Mouse (Mus musculus) lung, postnatal 0 days (tissue): Measurements from ENCODE around the gene Casq1.

Experiments used
- CTCF ChIP-seq: IDR thresholded peaks from 2 replicates; pipeline ENCODE4 v1.5.1; 2016; ENCODE audit warnings: antibody characterized with exemption, mild to moderate bottlenecking
- EP300 ChIP-seq: IDR thresholded peaks from 2 replicates; pipeline ENCODE4 v1.6.1; 2016; ENCODE audit warnings: antibody characterized with exemption, mild to moderate bottlenecking, control low read depth

DNA sequence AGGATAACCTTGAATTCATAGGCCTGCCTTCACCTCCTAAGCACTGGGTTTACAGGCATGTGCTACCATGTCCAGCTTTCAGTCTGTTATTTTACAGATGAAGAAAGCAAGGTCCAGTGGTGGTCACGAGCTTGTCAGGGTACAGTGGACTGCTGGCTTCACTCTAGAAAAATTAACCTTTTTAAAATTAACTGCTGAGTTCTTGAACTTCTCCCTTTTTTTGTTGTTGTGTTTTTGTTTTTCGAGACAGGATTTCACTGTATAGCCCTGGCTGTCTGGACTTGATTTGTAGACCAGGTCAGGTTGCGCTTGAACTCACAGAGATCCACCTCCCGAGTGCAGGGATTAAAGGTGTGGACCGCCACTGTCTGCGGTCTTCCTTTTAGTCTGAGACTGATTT lies 56.7 kb downstream of the Casq1 start:
- no peak for TF ChIP-seq CTCF
- TF ChIP-seq EP300: no peak
